Mouse (Mus musculus) heart, adult 2 months (tissue): ENCODE results near the gene Eps8l3. TPM values are rescaled to one million over a fixed set of nuclear protein-coding genes. Genes with fewer than 3 reads are reported as not detected.
"Not testable (repeated sequence)": the region's sequence is repeated elsewhere in the genome, so short reads cannot be mapped to it uniquely, and the experiment has no call there.

Experiments
- DNase-seq, 2 experiments: peaks; one replicate each; pipeline ENCODE4 v3.0.0; 2021
- H3K27ac ChIP-seq: fragments of 200-600 bp; 2 replicates; pipeline ENCODE4 v1.8.1; 2022
- H3K27me3 ChIP-seq: fragments of 200-500 bp; 2 replicates; pipeline ENCODE4 v1.6.1; 2012; ENCODE audit warnings: mild to moderate bottlenecking, low read length, inconsistent platforms, mixed read lengths; ENCODE audit not compliant: control insufficient read depth, insufficient read depth
- H3K36me3 ChIP-seq: fragments of 200-500 bp; 2 replicates; pipeline ENCODE4 v1.6.1; 2012; ENCODE audit warnings: low read length, inconsistent platforms; ENCODE audit not compliant: control insufficient read depth, insufficient read depth
- H3K4me1 ChIP-seq: fragments of 200-500 bp; 2 replicates; pipeline ENCODE4 v1.6.1; 2011; ENCODE audit warnings: low read length; ENCODE audit not compliant: control insufficient read depth, insufficient read depth
- H3K4me3 ChIP-seq: fragments of 200-600 bp; 2 replicates; pipeline ENCODE4 v1.8.1; 2022
- H3K79me2 ChIP-seq: fragments of 200-500 bp; replicated peaks from 2 replicates; pipeline ENCODE4 v1.6.1; 2012; ENCODE audit warnings: mild to moderate bottlenecking, inconsistent platforms, low read length, moderate library complexity, mixed read lengths; ENCODE audit not compliant: control insufficient read depth, insufficient read depth
- H3K9ac ChIP-seq: fragments of 200-500 bp; 2 replicates; pipeline ENCODE4 v1.6.1; 2012; ENCODE audit warnings: low read depth, mild to moderate bottlenecking, control low read depth, inconsistent platforms, low read length, mixed read lengths
- CTCF ChIP-seq: fragments of 200-600 bp; IDR thresholded peaks from 2 replicates; pipeline ENCODE4 v1.8.1; 2022; ENCODE audit warnings: antibody characterized with exemption, mild to moderate bottlenecking, moderate library complexity
- EP300 ChIP-seq: fragments of 200-500 bp; IDR thresholded peaks from 2 replicates; pipeline ENCODE4 v1.6.1; 2011; ENCODE audit warnings: low read depth, low read length, control low read depth; ENCODE audit not compliant: insufficient read depth
- POLR2A ChIP-seq: fragments of 200-500 bp; IDR thresholded peaks from 2 replicates; pipeline ENCODE4 v1.6.1; 2011; ENCODE audit warnings: mild to moderate bottlenecking, low read depth, low read length, control low read depth; ENCODE audit not compliant: insufficient read depth
- WGBS: fragments of 180-500 bp; shearing (Covaris S2); methylation state at CpG from one replicate; pipeline ENCODE4 v1.1.7; 2018; 5-methylcytosine and 5-hydroxymethylcytosine counted together
- intact Hi-C: fragments of 180-260 bp; cut with DNase I; formaldehyde crosslinking; loops from one replicate; pipeline ENCODE4 v1.15.1; 2025
- polyA plus RNA-seq: library from polyadenylated mRNA; depleted of rRNA; stranded (reverse); fragments of >200 nt; gene quantifications from 2 replicates; pipeline ENCODE4 v1.2.3, GENCODE M21; 2012
- total RNA-seq, 2 experiments: library from RNA; stranded (reverse); gene quantifications; 2 replicates each; pipeline ENCODE4 v1.2.3; 2021

The Eps8l3 gene
- total and polyA plus RNA-seq, 3 experiments, result not detected

GRCm38 (mm10) chr3:107853232-107854181 is 23.5 kb upstream of the Eps8l3 start:
- 82% methylated on average over 17 of the region's 17 CpGs for WGBS
- no peak for TF ChIP-seq EP300
- TF ChIP-seq CTCF, result 0 out of 2 replicates have a peak, but pooled peaks have one; percentile 4

GRCm38 (mm10) chr3:107855368-107855767 is 21.7 kb upstream of the Eps8l3 start:
- H3K4me3 ChIP-seq, result no peak overlapping the region
- no peak for DNase-seq
- H3K79me2 ChIP-seq, result no peaks in the 10 kb centered on the region
- no peak overlapping the region for H3K27ac ChIP-seq
- H3K9ac ChIP-seq, result no peak overlapping the region
- intact Hi-C loops, result loop anchor here (5.0 kb wide), 1 partner anchor 33 kb away; no protein-coding TSS in a partner anchor
- no peaks in the 10 kb centered on the region for H3K36me3 ChIP-seq
- no peaks in the 10 kb centered on the region for H3K27me3 ChIP-seq
- H3K4me1 ChIP-seq, result peaks cover 5% of the 10 kb centered on the region
- TF ChIP-seq EP300 (no peak), POLR2A (no peak), CTCF (no peak)
- 82% methylated on average over 13 of the region's 13 CpGs for WGBS

More at GRCm38 (mm10) chr3:107853232-107854181, 23.5 kb upstream of the Eps8l3 start:
- intact Hi-C loops, result no loop called here
- DNase-seq, result no peak
- Histone ChIP-seq H3K9ac (no peak overlapping the region), H3K27me3 (no peaks in the 10 kb centered on the region), H3K27ac (no peak overlapping the region), H3K36me3 (no peaks in the 10 kb centered on the region), H3K79me2 (no peaks in the 10 kb centered on the region), H3K4me1 (peaks cover 17% of the 10 kb centered on the region), H3K4me3 (no peak overlapping the region)

DNA sequence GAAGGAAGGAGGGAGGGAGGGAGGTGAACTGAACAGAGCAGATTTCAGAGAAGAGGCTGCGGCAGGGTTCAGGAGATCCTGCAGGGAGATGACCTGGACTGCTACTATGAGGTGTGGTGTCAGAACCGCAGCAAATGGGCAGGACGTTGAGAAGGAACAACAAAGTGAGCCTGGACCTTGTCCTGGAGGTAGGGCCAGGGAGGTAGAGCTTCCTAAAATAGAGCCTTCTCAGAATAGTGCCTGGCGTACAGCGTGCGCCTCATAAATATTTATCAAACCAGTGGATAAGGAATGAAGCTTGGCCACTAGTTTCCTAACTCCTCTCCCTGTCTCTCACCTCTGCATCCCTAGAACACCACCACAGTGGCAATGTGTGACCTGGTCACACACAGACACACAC is 19.4 kb upstream of the Eps8l3 start:
- Histone ChIP-seq H3K27me3 (no peaks in the 10 kb centered on the region), H3K36me3 (no peaks in the 10 kb centered on the region), H3K4me3 (no peak overlapping the region), H3K27ac (peak overlapping the region; percentile 57), H3K4me1 (peaks cover 4% of the 10 kb centered on the region), H3K9ac (no peak overlapping the region; the same call in 1 of the 2 replicates), H3K79me2 (no peaks in the 10 kb centered on the region)
- intact Hi-C loops, result loop anchor here (5.0 kb wide), 1 partner anchor 35 kb away; no protein-coding TSS in a partner anchor
- 52% methylated on average over 6 of the region's 6 CpGs for WGBS
- peak in 1 of 2 experiments; percentile 47 for DNase-seq
- TF ChIP-seq CTCF (no peak), EP300 (0 out of 2 replicates have a peak, but pooled peaks have one; percentile 16), POLR2A (peak; percentile 48; the same call in 1 of the 2 replicates)

- H3K4me3 ChIP-seq, H3K36me3 ChIP-seq, H3K27me3 ChIP-seq, H3K27ac ChIP-seq, H3K9ac ChIP-seq, H3K4me1 ChIP-seq, H3K79me2 ChIP-seq, DNase-seq: not testable (repeated sequence)
- intact Hi-C loops, result loop anchor here (10.0 kb wide), 1 partner anchor 257 kb away; no protein-coding TSS in a partner anchor
- WGBS, result 73% methylated on average over 5 of the region's 5 CpGs
- peak; percentile 65 for TF ChIP-seq CTCF
Measured at GRCm38 (mm10) chr3:107861483-107861882, 15.5 kb upstream of the Eps8l3 start.

- no peak for TF ChIP-seq POLR2A
- no peak for TF ChIP-seq CTCF
- TF ChIP-seq EP300, result no peak
- WGBS, result 48% methylated on average over 2 of the region's 2 CpGs
- no peak overlapping the region for H3K9ac ChIP-seq
- H3K27me3 ChIP-seq, result no peaks in the 10 kb centered on the region
- H3K79me2 ChIP-seq, result no peaks in the 10 kb centered on the region
- H3K27ac ChIP-seq, result no peak overlapping the region
- DNase-seq, result no peak
- H3K36me3 ChIP-seq, result no peaks in the 10 kb centered on the region
- H3K4me3 ChIP-seq, result no peak overlapping the region
- intact Hi-C loops, result loop anchor here (10.0 kb wide), 1 partner anchor 258 kb away; no protein-coding TSS in a partner anchor
- H3K4me1 ChIP-seq, result peaks cover 8% of the 10 kb centered on the region
Measured at GRCm38 (mm10) chr3:107862471-107862870, 14.6 kb upstream of the Eps8l3 start.

DNA sequence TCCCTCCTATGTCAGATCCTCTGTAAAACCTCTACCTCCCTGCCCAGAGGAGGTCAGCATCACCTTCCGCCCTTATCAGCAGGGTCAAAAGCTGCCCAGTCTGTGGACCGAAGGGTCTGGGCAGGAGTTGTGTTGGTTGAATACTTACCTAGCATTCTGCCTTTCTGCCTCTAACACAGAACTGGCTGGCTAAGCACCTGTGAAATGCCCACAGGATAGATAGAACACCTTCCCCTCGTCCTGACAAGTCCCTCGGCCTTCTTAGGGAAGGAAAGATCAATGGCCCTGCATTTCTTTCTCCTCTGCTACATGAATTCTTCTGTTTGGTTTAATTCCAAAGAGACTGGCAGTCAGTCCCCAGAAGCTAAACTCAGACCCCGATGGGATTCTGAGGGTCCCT is 13.6 kb upstream of the Eps8l3 start:
- TF ChIP-seq POLR2A, result no peak
- TF ChIP-seq CTCF, result no peak
- TF ChIP-seq EP300, result no peak

More for the DNA sequence above, 13.6 kb upstream of the Eps8l3 start:
- Histone ChIP-seq H3K36me3 (no peaks in the 10 kb centered on the region), H3K4me1 (peaks cover 6% of the 10 kb centered on the region), H3K27ac (no peak overlapping the region; the same call in 1 of the 2 replicates), H3K4me3 (no peak overlapping the region), H3K79me2 (no peaks in the 10 kb centered on the region), H3K9ac (no peak overlapping the region), H3K27me3 (no peaks in the 10 kb centered on the region)
- DNase-seq, result no peak
- intact Hi-C loops, result loop anchor here (10.0 kb wide), 1 partner anchor 259 kb away; no protein-coding TSS in a partner anchor
- 85% methylated on average over 5 of the region's 5 CpGs for WGBS
